In genomic region chr14:75779913-75780312, GRCm38 (mm10) we compare ENCODE assay signal across 24 mouse cellular contexts. TPM values are rescaled to one million over a fixed set of nuclear protein-coding genes. Genes with fewer than 3 reads are reported as not detected.
A peak's percentile ranks its signal among the peaks of the same experiment; 100 is the strongest.
DNase-seq lines count a peak whose midpoint lies in the region; ATAC-seq lines count a peak whose summit lies in the region.
"Had no signal": no experiment of that assay in that cellular context is flagged by ENCODE, and none has a peak within 500 bp of the region (broad histone marks: within the 10 kb centered on the region; RNA-seq: fewer than 3 reads in every experiment).

No protein-coding gene starts in this region.

- peak overlapping the region; percentile 65; the same call in 1 of the 2 replicates for H3K27ac ChIP-seq in kidney, embryonic 16.5 days (ENCODE audit: low read length)
- H3K27ac ChIP-seq: embryonic facial prominence, embryonic 10.5 days; embryonic facial prominence, embryonic 12.5 days; forebrain, embryonic 13.5 days; forebrain, embryonic 15.5 days had no signal

- no peaks in the 10 kb centered on the region for H3K9me3 ChIP-seq in kidney, embryonic 16.5 days (ENCODE audit: low read length)
- H3K9me3 ChIP-seq: embryonic facial prominence, embryonic 10.5 days; embryonic facial prominence, embryonic 12.5 days; forebrain, embryonic 13.5 days; forebrain, embryonic 15.5 days; G1E had no signal

- H3K9ac ChIP-seq in kidney, embryonic 16.5 days (replicated peaks; ENCODE audit: low read length): no peak overlapping the region
- H3K9ac ChIP-seq: embryonic facial prominence, embryonic 12.5 days; forebrain, embryonic 13.5 days; forebrain, embryonic 15.5 days had no signal

- peaks cover 13% of the 10 kb centered on the region; the same call in 1 of the 2 replicates for H3K4me1 ChIP-seq in kidney, embryonic 16.5 days (ENCODE audit: insufficient read depth, low read length)
- H3K4me1 ChIP-seq: embryonic facial prominence, embryonic 10.5 days; embryonic facial prominence, embryonic 12.5 days; forebrain, embryonic 13.5 days; forebrain, embryonic 15.5 days had no signal

- WGBS in kidney, embryonic 16.5 days: 77% methylated on average over 4 of the region's 4 CpGs

- peak; percentile 32 for DNase-seq in kidney, adult 18-20 months
- DNase-seq in kidney, postnatal 14 days: no peak
- DNase-seq in kidney, adult 9 months: peak; percentile 74
- no peak for DNase-seq in kidney, postnatal 25 days
- no peak for DNase-seq in kidney, adult 11 months
- DNase-seq: adrenal gland, adult 8-10 months; adrenal gland, postnatal 14 days; adrenal gland, postnatal 36 days; B cell, adult 2 months; cerebellum, adult 11-12 months; cerebellum, adult 2 months; cerebellum, adult 9-10 months; cerebellum, postnatal 10 days; cerebellum, postnatal 25 days had no signal

- 0 out of 2 replicates have a peak, but pooled peaks cover 4% of the 10 kb centered on the region for H3K36me3 ChIP-seq in kidney, embryonic 16.5 days (ENCODE audit: insufficient read depth, low read length)
- H3K36me3 ChIP-seq: embryonic facial prominence, embryonic 12.5 days; forebrain, embryonic 15.5 days had no signal

- no peak for ATAC-seq in kidney, embryonic 16.5 days (ENCODE audit: low FRiP score, low TSS enrichment)
- ATAC-seq: activated CD4-positive, CD25-positive, alpha-beta regulatory T cell, adult 4 months; CD4-positive, CD25-positive, alpha-beta regulatory T cell, adult 4 months; forebrain, embryonic 13.5 days; forebrain, embryonic 15.5 days; Patski had no signal

- H3K4me3 ChIP-seq in kidney, embryonic 16.5 days (ENCODE audit: low read length): no peak overlapping the region
- H3K4me3 ChIP-seq: embryonic facial prominence, embryonic 10.5 days; embryonic facial prominence, embryonic 12.5 days; forebrain, embryonic 13.5 days; forebrain, embryonic 15.5 days had no signal

- no peak overlapping the region for H3K4me2 ChIP-seq in kidney, embryonic 16.5 days (replicated peaks; ENCODE audit: low read depth, low read length)
- H3K4me2 ChIP-seq: embryonic facial prominence, embryonic 12.5 days; forebrain, embryonic 13.5 days; forebrain, embryonic 15.5 days had no signal

- no peaks in the 10 kb centered on the region for H3K27me3 ChIP-seq in kidney, embryonic 16.5 days (ENCODE audit: insufficient read depth, low read length)
- H3K27me3 ChIP-seq: CH12.LX; embryonic facial prominence, embryonic 12.5 days; forebrain, embryonic 13.5 days; forebrain, embryonic 15.5 days; Patski had no signal

RNA-seq across cellular contexts. Expression of gene Slc25a30, which starts 6.9 kb away (rescaled TPM):
- 13.0 and 13.1 TPM in 2 replicates for polyA plus RNA-seq in kidney, embryonic 16.5 days (2015; fragmentation: Nextera tagmentation; extraction: Ambion mirVana)

RNA-seq across cellular contexts. Expression of gene Cog3, which starts 25.6 kb away (rescaled TPM):
- 24.2 and 25.2 TPM in 2 replicates for polyA plus RNA-seq in kidney, embryonic 16.5 days (2015; fragmentation: Nextera tagmentation; extraction: Ambion mirVana)

Comparison
In these comparisons a context has a peak if more than half of its experiments do, and no peak if none do; other contexts are left out.
1. DNase-seq: peak in kidney, adult 18-20 months (single experiment) and kidney, adult 9 months (single experiment); none in kidney, postnatal 14 days (single experiment), kidney, postnatal 25 days (0 of 2) and kidney, adult 11 months (single experiment).